Mouse (Mus musculus): ENCODE measurements around the gene Mpig6b. TPM values are rescaled to one million over a fixed set of nuclear protein-coding genes. Genes with fewer than 3 reads are reported as not detected.

Mpig6b gene
- 1.3 TPM in 2 replicates for polyA plus RNA-seq (2016; fragmentation: Nextera tagmentation; extraction: Ambion mirVana)

GRCm38 (mm10) chr17:35066084-35066483 is at the start of gene Mpig6b:
Gene Mpig6b, minus strand, starts transcription at chr17:35066184.
- peaks cover 33% of the 10 kb centered on the region for H3K4me1 ChIP-seq

GRCm38 (mm10) chr17:35115046-35116019 is 49.3 kb upstream of the Mpig6b start, which contains the start of gene Ly6g5b:
Gene Ly6g5b, minus strand, starts transcription at chr17:35115428.
- Histone ChIP-seq H3K9me3 (replicated peaks) (no peaks in the 10 kb centered on the region), H3K4me3 (no peak within 1 kb of the TSS), H3K27ac (replicated peaks) (no peak within 1 kb of the TSS), H3K4me1 (peaks cover 8% of the 10 kb centered on the region), H3K27me3 (ENCODE audit: low read depth, poor library complexity, severe bottlenecking) (no peaks in the 10 kb centered on the region), H3K36me3 (peaks cover 59% of the 10 kb centered on the region)
- no peak for DNase-seq (ENCODE audit: low spot score)
- WGBS: 86% methylated on average over 8 of the region's 8 CpGs

More at GRCm38 (mm10) chr17:35066084-35066483, at the start of gene Mpig6b:
- peak within 1 kb of the TSS; percentile 70 for H3K27ac ChIP-seq (replicated peaks)
- H3K9me3 ChIP-seq (replicated peaks): no peaks in the 10 kb centered on the region
- H3K4me3 ChIP-seq: peak within 1 kb of the TSS; percentile 52
- peaks cover 26% of the 10 kb centered on the region for H3K36me3 ChIP-seq
- peaks cover 74% of the 10 kb centered on the region for H3K27me3 ChIP-seq (ENCODE audit: low read depth, poor library complexity, severe bottlenecking)
- 41% methylated on average over 10 of the region's 10 CpGs for WGBS
- no peak for DNase-seq (ENCODE audit: low spot score)

- Histone ChIP-seq H3K4me3 (no peak overlapping the region), H3K4me1 (no peaks in the 10 kb centered on the region; the same call in 1 of the 2 replicates), H3K27me3 (ENCODE audit: low read depth, poor library complexity, severe bottlenecking) (no peaks in the 10 kb centered on the region), H3K27ac (replicated peaks) (no peak overlapping the region), H3K36me3 (peaks cover 30% of the 10 kb centered on the region), H3K9me3 (replicated peaks) (no peaks in the 10 kb centered on the region)
- 78% methylated on average over 9 of the region's 9 CpGs for WGBS
- no peak for DNase-seq (ENCODE audit: low spot score)
These were observed 45.8 kb upstream of the Mpig6b start for GRCm38 (mm10) chr17:35111774-35112173.

- peaks cover 12% of the 10 kb centered on the region for H3K4me1 ChIP-seq
- H3K9me3 ChIP-seq (replicated peaks): no peaks in the 10 kb centered on the region
- WGBS: 91% methylated on average over 6 of the region's 6 CpGs
- peaks cover 11% of the 10 kb centered on the region for H3K36me3 ChIP-seq
- H3K27ac ChIP-seq (replicated peaks): no peak within 1 kb of the TSS
- DNase-seq (ENCODE audit: low spot score): no peak
- H3K4me3 ChIP-seq: no peak within 1 kb of the TSS
- no peaks in the 10 kb centered on the region for H3K27me3 ChIP-seq (ENCODE audit: low read depth, poor library complexity, severe bottlenecking)
These were observed 42.1 kb upstream of the Mpig6b start, which contains the start of gene Ly6g5c for GRCm38 (mm10) chr17:35108097-35108496. Gene Ly6g5c, plus strand, starts transcription at chr17:35108279.

- H3K36me3 ChIP-seq: peaks cover 27% of the 10 kb centered on the region
- H3K4me1 ChIP-seq: peaks cover 12% of the 10 kb centered on the region
- H3K27ac ChIP-seq (replicated peaks): peak overlapping the region; percentile 84
- H3K4me3 ChIP-seq: peak overlapping the region; percentile 38; the same call in 1 of the 2 replicates
- H3K9me3 ChIP-seq (replicated peaks): no peaks in the 10 kb centered on the region
- no peaks in the 10 kb centered on the region for H3K27me3 ChIP-seq (ENCODE audit: low read depth, poor library complexity, severe bottlenecking)
- DNase-seq (ENCODE audit: low spot score): no peak
- WGBS: 68% methylated on average over 3 of the region's 3 CpGs
These were observed 40.5 kb upstream of the Mpig6b start for GRCm38 (mm10) chr17:35106522-35106921.

- H3K9me3 ChIP-seq (replicated peaks): no peaks in the 10 kb centered on the region
- H3K36me3 ChIP-seq: peaks cover 33% of the 10 kb centered on the region
- no peaks in the 10 kb centered on the region for H3K27me3 ChIP-seq (ENCODE audit: low read depth, poor library complexity, severe bottlenecking)
- peak overlapping the region; percentile 84 for H3K27ac ChIP-seq (replicated peaks)
- WGBS: 24% methylated on average over 13 of the region's 13 CpGs
- peak overlapping the region; percentile 38 for H3K4me3 ChIP-seq
- DNase-seq (ENCODE audit: low spot score): peak; percentile 47
- H3K4me1 ChIP-seq: peaks cover 12% of the 10 kb centered on the region
These were observed 39.9 kb upstream of the Mpig6b start for GRCm38 (mm10) chr17:35105740-35106389.

GRCm38 (mm10) chr17:35104754-35105153 is 38.8 kb upstream of the Mpig6b start:
- no peak for DNase-seq (ENCODE audit: low spot score)
- Histone ChIP-seq H3K27ac (replicated peaks) (no peak overlapping the region), H3K4me1 (peaks cover 12% of the 10 kb centered on the region), H3K4me3 (no peak overlapping the region), H3K27me3 (ENCODE audit: low read depth, poor library complexity, severe bottlenecking) (no peaks in the 10 kb centered on the region), H3K36me3 (peaks cover 45% of the 10 kb centered on the region), H3K9me3 (replicated peaks) (no peaks in the 10 kb centered on the region)
- 79% methylated on average over 6 of the region's 6 CpGs for WGBS

- no peak for DNase-seq (ENCODE audit: low spot score)
- H3K9me3 ChIP-seq (replicated peaks): no peaks in the 10 kb centered on the region
- 93% methylated on average over 7 of the region's 7 CpGs for WGBS
- peaks cover 12% of the 10 kb centered on the region for H3K4me1 ChIP-seq
- peaks cover 51% of the 10 kb centered on the region for H3K36me3 ChIP-seq
- no peak overlapping the region for H3K27ac ChIP-seq (replicated peaks)
- no peaks in the 10 kb centered on the region for H3K27me3 ChIP-seq (ENCODE audit: low read depth, poor library complexity, severe bottlenecking)
- H3K4me3 ChIP-seq: no peak overlapping the region
These were observed 38.1 kb upstream of the Mpig6b start for GRCm38 (mm10) chr17:35104079-35104478.

- Histone ChIP-seq H3K4me1 (peaks cover 12% of the 10 kb centered on the region), H3K4me3 (no peak overlapping the region), H3K27ac (replicated peaks) (no peak overlapping the region), H3K9me3 (replicated peaks) (no peaks in the 10 kb centered on the region), H3K27me3 (ENCODE audit: low read depth, poor library complexity, severe bottlenecking) (no peaks in the 10 kb centered on the region), H3K36me3 (peaks cover 60% of the 10 kb centered on the region)
- WGBS: 71% methylated on average over 6 of the region's 6 CpGs
- DNase-seq (ENCODE audit: low spot score): no peak
These were observed 37.3 kb upstream of the Mpig6b start for GRCm38 (mm10) chr17:35103221-35103690.

- 80% methylated on average over 8 of the region's 8 CpGs for WGBS
- no peak for DNase-seq (ENCODE audit: low spot score)
- no peak overlapping the region for H3K27ac ChIP-seq (replicated peaks)
- no peaks in the 10 kb centered on the region for H3K9me3 ChIP-seq (replicated peaks)
- H3K4me1 ChIP-seq: peaks cover 12% of the 10 kb centered on the region
- peaks cover 68% of the 10 kb centered on the region for H3K36me3 ChIP-seq
- no peak overlapping the region for H3K4me3 ChIP-seq
- H3K27me3 ChIP-seq (ENCODE audit: low read depth, poor library complexity, severe bottlenecking): no peaks in the 10 kb centered on the region
These were observed 36.3 kb upstream of the Mpig6b start for GRCm38 (mm10) chr17:35102299-35102698.

GRCm38 (mm10) chr17:35101161-35101560 is 35.2 kb upstream of the Mpig6b start:
- Histone ChIP-seq H3K27ac (replicated peaks) (no peak overlapping the region), H3K9me3 (replicated peaks) (no peaks in the 10 kb centered on the region), H3K27me3 (ENCODE audit: low read depth, poor library complexity, severe bottlenecking) (no peaks in the 10 kb centered on the region), H3K36me3 (peaks cover 79% of the 10 kb centered on the region), H3K4me1 (peaks cover 8% of the 10 kb centered on the region), H3K4me3 (no peak overlapping the region)
- WGBS: 91% methylated on average over 11 of the region's 11 CpGs
- DNase-seq (ENCODE audit: low spot score): no peak

- H3K4me1 ChIP-seq: no peaks in the 10 kb centered on the region
- no peak for DNase-seq (ENCODE audit: low spot score)
- H3K27me3 ChIP-seq (ENCODE audit: low read depth, poor library complexity, severe bottlenecking): no peaks in the 10 kb centered on the region
- H3K4me3 ChIP-seq: no peak overlapping the region
- no peaks in the 10 kb centered on the region for H3K9me3 ChIP-seq (replicated peaks)
- H3K27ac ChIP-seq (replicated peaks): no peak overlapping the region
- H3K36me3 ChIP-seq: peaks cover 88% of the 10 kb centered on the region
- 77% methylated on average over 10 of the region's 10 CpGs for WGBS
These were observed 34.3 kb upstream of the Mpig6b start for GRCm38 (mm10) chr17:35100196-35100765.

All from midbrain, embryonic 10.5 days (tissue).